Mouse (Mus musculus) 3134 (cell line): ENCODE data around the gene A030005L19Rik.
"Not testable (repeated sequence)": the region's sequence is repeated elsewhere in the genome, so short reads cannot be mapped to it uniquely, and the experiment has no call there.

ENCODE experiments used
- DNase-seq: peaks from one replicate; pipeline ENCODE4 v3.0.0-alpha.2; 2011; ENCODE audit warnings: low spot score; ENCODE audit not compliant: insufficient read length; ENCODE audit errors: extremely low read depth

The A030005L19Rik gene

GRCm38 (mm10) chr1:82913025-82913424 lies at the start of gene A030005L19Rik:
A030005L19Rik (plus strand) TSS chr1:82913325.
- DNase-seq, result no peak

- DNase-seq, result no peak
Measured at GRCm38 (mm10) chr1:82870202-82870601, 42.9 kb upstream of the A030005L19Rik start.

DNA sequence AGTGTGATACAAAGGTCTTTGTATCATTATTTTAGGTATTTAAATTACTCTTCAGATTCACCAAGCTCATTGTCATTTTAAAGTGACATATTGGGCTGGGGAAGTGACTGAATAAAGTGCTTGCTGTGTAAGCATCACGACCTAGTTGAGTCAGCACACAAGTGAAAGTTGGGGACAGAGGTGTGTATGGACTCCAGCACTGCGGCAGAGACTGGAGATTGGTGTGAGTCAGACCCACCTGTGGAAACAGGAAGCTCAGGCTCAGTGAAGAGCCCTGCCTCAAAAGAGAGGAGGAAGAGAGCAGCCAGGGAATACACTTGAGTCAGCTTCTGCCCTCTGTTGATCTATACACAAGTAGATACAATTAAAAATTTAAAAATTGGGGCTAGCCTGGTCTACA lies 34.0 kb upstream of the A030005L19Rik start:
- no peak for DNase-seq

DNA sequence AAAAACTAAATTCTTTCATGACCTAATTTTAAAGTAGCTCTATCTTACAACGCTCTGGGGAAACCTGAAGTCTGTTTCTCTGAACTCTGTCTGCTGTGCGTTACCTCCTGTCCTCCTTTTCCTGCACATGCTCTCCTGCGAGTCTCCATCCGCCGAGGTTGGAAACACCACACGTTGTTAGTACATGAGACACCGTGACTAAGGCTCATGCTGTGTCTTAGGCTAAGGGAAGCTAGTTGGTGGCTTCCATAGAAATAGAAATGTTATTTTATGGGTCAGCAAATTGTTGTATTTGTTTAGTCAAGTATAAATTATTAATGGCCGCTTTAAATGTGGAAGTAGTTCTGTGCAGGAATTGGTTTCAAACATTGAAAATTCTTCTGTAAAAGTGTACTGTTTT lies 32.9 kb upstream of the A030005L19Rik start:
- DNase-seq, result no peak

- no peak for DNase-seq
Measured at GRCm38 (mm10) chr1:82893269-82893668, 19.9 kb upstream of the A030005L19Rik start.

- no peak for DNase-seq
Measured at GRCm38 (mm10) chr1:82900567-82900966, 12.6 kb upstream of the A030005L19Rik start.

DNA sequence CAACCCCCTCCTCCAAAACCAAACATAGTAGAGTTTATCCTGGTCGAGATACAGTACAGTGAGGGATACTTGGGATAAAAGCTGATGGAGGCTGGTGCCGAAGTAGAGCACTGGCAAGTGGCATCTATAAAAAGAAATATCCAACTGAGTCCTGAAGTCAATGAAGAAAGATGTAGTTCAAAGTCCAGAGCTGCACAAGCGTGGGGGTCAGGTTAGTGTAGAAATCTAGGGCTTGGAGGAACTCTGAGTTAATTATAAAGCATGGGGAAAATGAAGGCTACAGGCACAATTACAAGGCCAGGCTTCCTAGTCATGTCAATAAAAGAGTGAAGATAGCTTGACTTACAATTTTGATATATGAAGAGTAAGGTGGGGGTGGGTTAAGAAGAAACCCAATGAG lies 11.9 kb upstream of the A030005L19Rik start:
- DNase-seq, result no peak

DNA sequence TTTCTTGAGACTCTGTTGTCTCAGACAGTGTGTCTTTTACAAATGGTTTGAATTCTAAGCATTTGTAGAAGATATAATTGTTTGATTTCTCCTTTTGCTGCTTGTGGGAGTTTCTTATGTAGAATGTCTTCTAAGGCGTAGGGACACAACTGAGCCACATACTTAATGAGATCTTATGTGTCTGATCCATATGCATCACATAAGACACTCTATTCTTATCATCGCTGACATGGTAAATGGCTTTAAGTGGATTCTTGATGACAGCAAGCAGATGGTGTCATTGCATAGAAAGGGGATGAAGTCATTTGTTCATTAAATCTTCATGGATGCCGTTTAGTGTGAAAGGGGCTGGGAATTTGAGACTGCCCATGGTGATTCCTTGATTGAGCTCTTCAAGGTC lies 7.2 kb upstream of the A030005L19Rik start:
- no peak for DNase-seq

GRCm38 (mm10) chr1:82913434-82913833 lies 309 bp downstream of the A030005L19Rik start:
- DNase-seq, result peak; percentile 33

DNA sequence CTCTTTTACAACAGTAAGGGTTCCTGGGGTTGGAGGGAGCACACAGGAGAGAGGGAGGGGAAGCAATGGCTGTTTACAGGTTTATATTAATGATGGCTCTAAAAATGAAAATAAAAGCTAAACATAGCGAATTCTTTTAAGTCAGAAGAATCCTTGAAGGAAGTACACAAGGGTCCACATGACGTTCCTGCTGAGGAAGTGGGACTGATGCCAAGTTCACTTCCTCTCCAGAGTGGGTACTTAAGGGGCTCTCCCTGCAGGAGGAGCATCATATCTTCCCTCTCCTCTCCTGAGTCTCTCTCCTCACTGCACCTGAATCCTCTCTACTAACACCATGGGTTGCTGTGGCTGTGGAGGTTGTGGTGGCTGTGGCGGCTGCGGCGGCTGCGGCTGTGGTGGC lies 11.5 kb downstream of the A030005L19Rik start, which contains the start of gene A030014E15Rik:
Gene A030014E15Rik, plus strand, starts transcription at position 268 of the 400 bp plus-strand sequence.
- DNase-seq, result no peak

DNA sequence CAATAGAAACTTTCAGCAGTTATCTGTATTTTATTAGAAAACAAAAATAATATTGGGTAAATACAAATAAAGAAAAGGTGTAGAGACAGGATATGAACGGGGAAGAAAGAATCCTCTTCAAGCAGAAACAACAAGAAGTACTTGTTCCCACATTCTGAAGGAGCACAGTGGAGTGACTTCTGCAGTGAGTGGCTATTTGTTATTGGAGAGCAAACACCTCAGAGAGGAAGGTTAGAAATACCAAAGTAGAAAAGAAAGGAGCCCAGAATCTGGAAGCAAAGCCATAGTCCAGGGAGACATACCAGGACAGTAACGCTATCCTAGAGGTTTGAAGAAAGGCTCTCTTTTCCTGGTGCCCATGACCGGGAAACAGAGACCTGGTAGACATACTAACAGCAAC lies 17.4 kb downstream of the A030005L19Rik start:
- DNase-seq, result not testable (repeated sequence)

DNA sequence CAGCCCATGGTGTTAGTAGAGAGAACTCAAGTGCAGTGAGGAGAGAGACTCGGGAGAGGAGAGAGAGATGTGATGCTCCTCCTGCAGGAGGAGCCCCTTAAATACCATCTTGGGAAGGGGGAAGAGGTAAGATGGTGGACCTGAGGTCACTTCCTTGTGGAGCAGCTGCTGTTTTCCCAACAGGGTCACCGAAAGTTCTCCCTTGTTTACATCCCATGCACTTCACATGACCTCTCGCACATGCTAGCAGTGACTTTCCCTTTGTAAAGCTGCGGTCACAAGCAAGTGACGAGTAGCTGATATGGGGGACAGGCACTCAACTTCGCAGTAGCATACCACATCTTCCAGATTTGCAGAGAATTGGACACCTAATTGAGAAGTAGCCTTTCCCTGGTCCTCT lies 18.2 kb downstream of the A030005L19Rik start, which contains the start of gene Gm6217:
Gene Gm6217, minus strand, starts transcription at position 74 of the 400 bp plus-strand sequence.
- DNase-seq, result not testable (repeated sequence)

GRCm38 (mm10) chr1:82938666-82939065 lies 25.5 kb downstream of the A030005L19Rik start:
- DNase-seq, result no peak

DNA sequence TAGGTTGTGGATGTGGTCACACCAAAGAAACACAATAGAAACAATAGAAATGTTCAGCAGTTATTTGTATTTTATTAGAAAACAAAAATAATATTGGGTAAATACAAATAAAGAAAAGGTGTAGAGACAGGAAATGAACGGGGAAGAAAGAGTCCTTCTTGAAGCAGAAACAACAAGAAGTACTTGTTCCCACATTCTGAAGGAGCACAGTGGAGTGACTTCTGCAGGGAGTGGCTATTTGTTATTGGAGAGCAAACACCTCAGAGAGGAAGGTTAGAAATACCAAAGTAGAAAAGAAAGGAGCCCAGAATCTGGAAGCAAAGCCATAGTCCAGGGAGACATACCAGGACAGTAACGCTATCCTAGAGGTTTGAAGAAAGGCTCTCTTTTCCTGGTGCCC lies 29.4 kb downstream of the A030005L19Rik start:
- DNase-seq, result not testable (repeated sequence)

GRCm38 (mm10) chr1:82943295-82943694 lies 30.2 kb downstream of the A030005L19Rik start, which contains the start of gene A030003K21Rik:
A030003K21Rik (minus strand) TSS chr1:82943388.
- DNase-seq, result not testable (repeated sequence)

DNA sequence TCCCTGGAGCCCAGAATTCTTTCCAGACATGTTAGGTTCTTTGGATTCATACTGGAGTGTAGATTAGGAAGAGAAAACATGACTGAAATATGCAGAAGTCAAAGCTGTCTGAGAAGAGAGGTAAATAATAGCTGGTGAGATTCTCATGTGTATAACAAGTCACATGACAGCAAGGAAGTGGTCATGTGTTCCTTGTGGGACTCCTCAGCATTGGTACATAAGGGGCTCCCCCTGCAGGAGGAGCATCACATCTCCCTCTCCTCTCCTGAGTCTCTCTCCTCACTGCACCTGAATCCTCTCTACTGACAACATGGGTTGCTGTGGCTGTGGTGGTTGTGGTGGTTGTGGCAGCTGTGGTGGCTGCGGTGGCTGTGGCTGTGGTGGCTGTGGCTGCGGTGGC lies 32.9 kb downstream of the A030005L19Rik start:
- not testable (repeated sequence) for DNase-seq

DNA sequence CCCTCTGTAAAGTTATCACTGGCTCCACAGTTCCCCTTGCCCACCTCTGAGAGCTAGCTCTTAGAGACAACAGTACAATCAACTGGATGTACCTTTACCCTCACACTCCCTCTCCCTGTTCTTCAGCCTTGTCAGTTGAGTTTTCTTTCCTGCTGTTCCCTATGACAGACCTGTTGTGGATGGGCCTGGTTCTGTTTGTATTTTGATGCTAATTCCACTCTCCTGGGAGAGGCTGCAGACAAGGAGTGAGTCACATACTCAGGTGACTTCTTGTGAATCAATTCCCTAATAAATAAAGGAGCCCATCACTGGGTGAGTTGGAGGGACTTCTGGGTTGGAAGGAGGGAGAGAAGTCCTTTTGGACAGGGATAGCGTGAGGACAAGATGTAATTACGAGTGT lies 35.5 kb downstream of the A030005L19Rik start:
- DNase-seq, result no peak

- not testable (repeated sequence) for DNase-seq
Measured at GRCm38 (mm10) chr1:82955913-82956312, 42.8 kb downstream of the A030005L19Rik start, which contains the start of gene Gm7544. Gm7544 (minus strand) TSS chr1:82956013.

- no peak for DNase-seq
Measured at GRCm38 (mm10) chr1:82959870-82960385, 46.8 kb downstream of the A030005L19Rik start, which contains the start of gene Gm47955. Gm47955 (plus strand) TSS chr1:82960286.
